Mouse (Mus musculus) stomach, embryonic 14.5 days (tissue): ENCODE measurements at regions not wholly inside any gene's neighbourhood (a gene's known extent, or its start where the extent isn't known, plus 50 kb on each side); places are given as distances from the start of the nearest gene placed in this dataset.

Experiments
- ATAC-seq: fragments of 200-750 bp; cut with Nextera tagmentation; 2 replicates; pipeline ENCODE4 v1.8.0; 2017; ENCODE audit warnings: low read depth, moderate TSS enrichment; ENCODE audit not compliant: insufficient number of reproducible peaks, insufficient read depth, low FRiP score
- H3K27ac ChIP-seq: fragments of 300-500 bp; sonication (generic); 2 replicates; pipeline ENCODE4 v1.5.1; 2014; ENCODE audit warnings: mild to moderate bottlenecking, low read length, moderate library complexity, mixed read lengths
- H3K27me3 ChIP-seq: fragments of 300-500 bp; sonication (generic); 2 replicates; pipeline ENCODE4 v1.6.1; 2014; ENCODE audit warnings: low read length, control low read depth, mixed read lengths; ENCODE audit not compliant: control insufficient read depth, insufficient read depth
- H3K36me3 ChIP-seq: fragments of 300-500 bp; sonication (generic); 2 replicates; pipeline ENCODE4 v1.6.1; 2014; ENCODE audit warnings: mild to moderate bottlenecking, control low read depth, low read length, moderate library complexity, mixed read lengths; ENCODE audit not compliant: control insufficient read depth, insufficient read depth
- H3K4me1 ChIP-seq: fragments of 300-500 bp; sonication (generic); 2 replicates; pipeline ENCODE4 v1.6.1; 2014; ENCODE audit warnings: low read length, control low read depth, mixed read lengths; ENCODE audit not compliant: control insufficient read depth, insufficient read depth
- H3K4me2 ChIP-seq: fragments of 300-500 bp; sonication (generic); replicated peaks from 2 replicates; pipeline ENCODE4 v1.6.1; 2014; ENCODE audit warnings: low read depth, low read length, control low read depth
- H3K4me3 ChIP-seq: fragments of 300-500 bp; sonication (generic); 2 replicates; pipeline ENCODE4 v1.5.1; 2014; ENCODE audit warnings: low read depth, low read length, control low read depth
- H3K9ac ChIP-seq: fragments of 300-500 bp; sonication (generic); replicated peaks from 2 replicates; pipeline ENCODE4 v1.6.1; 2014; ENCODE audit warnings: low read depth, mild to moderate bottlenecking, control low read depth, low read length, moderate library complexity, mixed read lengths
- H3K9me3 ChIP-seq: fragments of 300-500 bp; sonication (generic); 2 replicates; pipeline ENCODE4 v1.6.1; 2016; ENCODE audit warnings: low read depth, low read length, control low read depth; ENCODE audit not compliant: control insufficient read depth
- WGBS: fragments of 180-500 bp; shearing (Covaris S2); extraction: QIAGEN DNeasy Blood & Tissue Kit; methylation state at CpG from one replicate; pipeline ENCODE4 v1.1.7; 2014; 5-methylcytosine and 5-hydroxymethylcytosine counted together

DNA sequence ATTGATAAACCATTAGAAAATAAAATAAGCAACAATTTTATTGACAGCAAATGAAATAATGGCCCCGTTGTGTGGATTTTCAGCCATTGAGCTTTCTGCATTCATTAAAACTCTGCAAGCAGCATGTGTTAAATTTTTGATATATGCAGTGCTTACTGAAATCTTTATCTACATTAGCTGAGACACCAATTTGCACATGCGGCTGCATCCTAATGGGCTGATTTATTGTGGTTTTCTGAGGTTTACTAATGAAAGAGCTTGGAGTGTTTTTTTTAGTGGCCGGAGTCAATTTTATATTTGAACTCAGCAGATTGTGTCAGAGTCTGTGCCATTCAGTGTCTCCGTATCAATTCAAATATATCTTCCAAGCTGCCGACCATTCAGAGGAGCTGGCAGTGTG, 653.3 kb upstream of the Tbl1xr1 start:
- Histone ChIP-seq H3K27ac (no peak overlapping the region), H3K36me3 (no peaks in the 10 kb centered on the region), H3K4me3 (no peak overlapping the region), H3K27me3 (no peaks in the 10 kb centered on the region), H3K4me2 (no peak overlapping the region), H3K9ac (no peak overlapping the region), H3K4me1 (no peaks in the 10 kb centered on the region), H3K9me3 (no peaks in the 10 kb centered on the region)
- ATAC-seq: no peak
- 82% methylated on average over 5 of the region's 5 CpGs for WGBS

DNA sequence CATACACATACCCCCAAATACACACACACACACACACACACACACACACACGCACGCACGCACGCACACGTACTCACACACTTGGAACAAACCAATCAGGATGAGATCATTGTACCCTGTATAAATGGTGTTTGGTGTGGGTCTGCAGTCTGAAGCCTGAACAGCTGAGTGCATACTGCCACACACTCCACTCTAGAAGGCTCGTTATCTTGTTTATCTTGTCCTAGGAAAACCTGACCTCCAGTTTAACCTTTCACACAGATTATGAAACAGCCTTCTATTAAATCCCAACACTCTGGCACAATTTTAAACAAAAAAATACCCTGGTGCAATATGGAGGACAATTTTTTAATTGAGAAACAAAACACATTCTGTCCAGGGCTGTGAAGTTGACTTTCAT, 649.9 kb upstream of the Tbl1xr1 start:
- no peaks in the 10 kb centered on the region for H3K27me3 ChIP-seq
- H3K4me1 ChIP-seq: no peaks in the 10 kb centered on the region
- 51% methylated on average over 6 of the region's 6 CpGs for WGBS
- no peak overlapping the region for H3K4me3 ChIP-seq
- no peak overlapping the region for H3K9ac ChIP-seq
- no peaks in the 10 kb centered on the region for H3K9me3 ChIP-seq
- no peak for ATAC-seq
- no peak overlapping the region for H3K4me2 ChIP-seq
- no peaks in the 10 kb centered on the region for H3K36me3 ChIP-seq
- H3K27ac ChIP-seq: no peak overlapping the region

DNA sequence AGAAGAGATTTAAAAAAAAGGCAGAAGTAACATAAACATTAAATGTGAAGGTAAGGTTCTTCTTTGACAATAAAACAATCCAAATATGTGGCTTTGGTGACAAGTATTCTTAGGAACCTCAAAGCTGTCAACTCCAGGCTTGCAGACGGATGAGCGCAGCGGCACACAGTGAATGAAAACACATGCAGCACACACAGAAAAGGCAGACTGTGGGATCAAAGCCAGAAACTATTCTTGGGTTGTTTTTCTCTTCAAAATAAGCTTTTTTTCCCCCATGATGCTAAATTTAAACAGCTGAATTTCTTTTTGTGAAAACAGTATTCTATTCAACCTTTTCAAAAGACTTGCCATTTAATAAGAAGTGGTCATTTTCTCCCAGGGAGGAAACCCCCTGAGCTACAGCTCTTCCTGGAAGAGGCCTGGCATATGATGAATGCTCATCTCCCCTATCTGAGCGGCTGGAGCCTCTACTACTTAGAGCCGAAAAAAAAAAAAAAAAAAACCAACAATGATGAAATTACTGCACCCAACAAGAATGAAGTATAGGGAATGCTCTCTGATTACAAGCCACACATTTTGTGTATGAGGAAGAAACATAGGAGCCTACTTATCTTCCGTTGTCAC, 648.9 kb upstream of the Tbl1xr1 start:
- Histone ChIP-seq H3K4me1 (no peaks in the 10 kb centered on the region), H3K4me3 (no peak overlapping the region), H3K36me3 (no peaks in the 10 kb centered on the region), H3K9ac (no peak overlapping the region), H3K9me3 (no peaks in the 10 kb centered on the region), H3K27ac (no peak overlapping the region), H3K27me3 (no peaks in the 10 kb centered on the region), H3K4me2 (no peak overlapping the region)
- 44% methylated on average over 6 of the region's 6 CpGs for WGBS
- no peak for ATAC-seq

DNA sequence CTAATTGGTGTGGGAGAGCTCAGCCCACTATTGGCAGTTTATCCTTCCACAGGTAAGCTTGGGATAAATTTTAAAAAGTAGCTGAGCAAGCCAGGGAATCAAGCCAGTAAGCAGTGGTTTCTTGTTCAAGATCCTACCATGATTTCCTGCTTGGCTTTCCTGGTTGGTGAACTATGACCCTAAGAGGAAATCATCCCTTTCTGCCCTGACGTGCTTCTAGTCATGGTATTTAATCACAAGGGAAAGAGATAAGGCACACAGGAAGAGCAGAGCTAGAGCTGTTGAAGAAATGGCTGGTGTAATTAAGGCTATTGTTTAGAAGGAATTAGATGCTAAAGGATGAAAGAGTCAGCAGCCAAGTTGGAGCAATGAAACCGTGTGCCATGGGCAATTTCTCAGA, 648.3 kb upstream of the Tbl1xr1 start:
- Histone ChIP-seq H3K4me2 (no peak overlapping the region), H3K27me3 (no peaks in the 10 kb centered on the region), H3K4me1 (no peaks in the 10 kb centered on the region), H3K4me3 (no peak overlapping the region), H3K9ac (no peak overlapping the region), H3K9me3 (no peaks in the 10 kb centered on the region), H3K36me3 (no peaks in the 10 kb centered on the region), H3K27ac (no peak overlapping the region)
- no peak for ATAC-seq
- WGBS: 27% methylated on average over 2 of the region's 2 CpGs

DNA sequence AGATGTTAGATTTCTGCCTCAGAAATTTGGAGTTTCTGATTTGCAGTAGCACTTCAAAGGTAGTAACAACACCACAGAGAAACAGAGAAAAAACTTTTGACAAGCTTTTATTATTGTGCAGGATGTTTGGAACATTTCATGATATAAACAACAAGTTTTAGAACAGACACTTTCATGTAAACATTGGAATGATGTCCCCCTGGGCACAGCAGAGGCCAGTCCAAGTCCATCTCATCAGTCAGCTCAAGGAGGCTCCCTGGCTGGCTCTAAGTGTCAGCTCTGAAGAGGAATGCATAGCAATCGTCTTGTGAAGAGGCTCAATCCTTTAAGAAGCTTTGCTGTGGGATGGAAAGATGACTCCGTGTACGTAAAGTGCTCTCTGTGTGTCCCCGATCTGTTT, 612.2 kb upstream of the Tbl1xr1 start:
- H3K27me3 ChIP-seq: no peaks in the 10 kb centered on the region
- H3K4me2 ChIP-seq: no peak overlapping the region
- no peak overlapping the region for H3K27ac ChIP-seq
- ATAC-seq: no peak
- H3K9ac ChIP-seq: no peak overlapping the region
- 44% methylated on average over 4 of the region's 4 CpGs for WGBS
- H3K9me3 ChIP-seq: no peaks in the 10 kb centered on the region
- H3K36me3 ChIP-seq: no peaks in the 10 kb centered on the region
- H3K4me1 ChIP-seq: peaks cover 4% of the 10 kb centered on the region; the same call in 1 of the 2 replicates
- H3K4me3 ChIP-seq: no peak overlapping the region

DNA sequence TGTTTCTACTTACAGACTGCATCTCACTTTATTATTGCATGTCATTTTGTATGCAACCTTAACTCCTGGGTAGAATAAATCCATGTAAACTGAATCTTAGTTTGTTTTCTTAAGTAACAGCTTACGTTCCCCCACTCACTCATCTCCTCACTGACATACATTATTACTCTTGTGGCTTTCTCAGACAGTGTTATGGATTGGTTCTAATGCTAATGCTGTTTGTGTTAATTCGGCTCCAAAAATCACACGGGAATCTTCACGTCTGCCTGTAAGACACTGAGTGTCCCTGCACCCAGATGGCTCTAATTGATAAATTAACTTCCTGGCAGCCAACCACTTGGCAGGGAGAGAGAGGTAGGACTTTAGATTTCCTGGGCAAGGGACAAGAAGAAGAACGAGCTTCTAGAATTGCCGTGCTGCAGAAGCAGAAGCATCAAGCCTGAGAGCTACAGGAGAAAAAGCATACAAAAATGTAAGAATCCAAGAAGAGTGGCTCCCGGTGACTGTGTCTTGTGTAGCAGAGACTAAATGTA, 610.3 kb upstream of the Tbl1xr1 start:
- no peak for ATAC-seq
- H3K4me2 ChIP-seq: no peak overlapping the region
- H3K4me3 ChIP-seq: no peak overlapping the region
- WGBS: 30% methylated on average over 7 of the region's 7 CpGs
- no peaks in the 10 kb centered on the region for H3K36me3 ChIP-seq
- H3K4me1 ChIP-seq: peaks cover 4% of the 10 kb centered on the region; the same call in 1 of the 2 replicates
- H3K9me3 ChIP-seq: no peaks in the 10 kb centered on the region
- no peak overlapping the region for H3K27ac ChIP-seq
- H3K27me3 ChIP-seq: no peaks in the 10 kb centered on the region
- H3K9ac ChIP-seq: no peak overlapping the region

DNA sequence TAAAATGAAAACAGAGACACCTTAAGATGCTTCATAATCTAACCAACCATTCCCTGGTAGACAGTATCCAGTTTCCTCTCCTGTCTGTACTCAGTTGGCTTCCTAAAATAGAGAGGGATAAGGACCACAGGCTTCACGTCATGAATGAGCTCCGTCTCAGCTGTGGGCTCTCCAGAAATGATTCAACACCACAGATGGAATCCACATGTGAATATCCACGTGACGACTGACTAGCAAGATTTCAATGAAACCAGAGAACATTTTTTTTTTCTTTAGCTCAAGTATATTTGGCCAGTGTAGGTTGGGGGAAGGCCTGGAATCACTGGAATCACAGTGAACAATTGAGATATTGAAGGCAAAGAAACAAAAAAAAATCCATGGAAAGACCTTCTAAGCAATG, 599.1 kb upstream of the Tbl1xr1 start:
- no peaks in the 10 kb centered on the region for H3K27me3 ChIP-seq
- no peak overlapping the region for H3K27ac ChIP-seq
- peaks cover 8% of the 10 kb centered on the region for H3K4me1 ChIP-seq
- ATAC-seq: no peak
- no peak overlapping the region for H3K4me3 ChIP-seq
- H3K36me3 ChIP-seq: no peaks in the 10 kb centered on the region
- 51% methylated on average over 4 of the region's 4 CpGs for WGBS
- no peak overlapping the region for H3K9ac ChIP-seq
- no peaks in the 10 kb centered on the region for H3K9me3 ChIP-seq
- H3K4me2 ChIP-seq: no peak overlapping the region

DNA sequence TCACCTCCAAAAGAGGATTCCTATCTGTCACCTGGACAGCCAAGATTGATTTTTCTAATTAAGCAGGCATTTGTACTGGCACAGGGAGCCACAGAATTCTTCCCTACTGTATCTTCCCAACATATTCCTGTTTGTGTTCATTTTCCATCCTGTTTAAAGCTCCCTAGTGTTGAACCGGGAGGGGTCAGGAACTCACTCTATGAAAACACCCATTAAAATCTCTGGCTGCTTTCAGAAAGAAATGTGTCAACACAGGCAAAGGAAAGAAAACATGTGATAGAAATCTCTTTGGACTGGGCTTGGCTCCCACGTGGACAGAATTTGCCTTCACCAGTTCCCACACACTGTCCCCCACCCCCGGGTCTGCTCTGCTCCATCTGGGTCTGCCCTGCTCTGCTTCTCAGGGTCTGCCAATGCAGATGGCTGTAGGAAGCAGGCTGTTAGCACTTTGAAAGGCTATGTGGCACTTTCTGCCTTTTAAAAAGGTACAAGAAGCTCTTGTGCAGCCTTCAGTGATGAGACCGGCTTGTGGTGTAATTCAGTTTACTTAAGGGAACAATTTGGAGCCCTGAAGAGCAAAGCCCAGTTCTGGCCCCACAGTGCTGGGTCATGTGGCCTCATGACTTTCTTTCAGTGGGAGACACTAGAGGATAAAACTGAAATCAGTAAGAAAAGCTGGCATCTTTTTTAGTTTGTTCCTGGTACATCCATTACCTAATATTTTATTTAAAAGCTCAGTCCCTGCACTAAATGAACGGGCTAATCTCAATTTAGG, 597.2 kb upstream of the Tbl1xr1 start:
- Histone ChIP-seq H3K27ac (no peak overlapping the region; the same call in 1 of the 2 replicates), H3K9ac (no peak overlapping the region), H3K4me2 (no peak overlapping the region), H3K9me3 (no peaks in the 10 kb centered on the region), H3K4me3 (no peak overlapping the region), H3K36me3 (no peaks in the 10 kb centered on the region), H3K27me3 (no peaks in the 10 kb centered on the region), H3K4me1 (peaks cover 8% of the 10 kb centered on the region)
- ATAC-seq: peak; percentile 80
- 18% methylated on average over 5 of the region's 5 CpGs for WGBS
